21 mouse cellular contexts compared by ENCODE assay signal in the genomic region with DNA sequence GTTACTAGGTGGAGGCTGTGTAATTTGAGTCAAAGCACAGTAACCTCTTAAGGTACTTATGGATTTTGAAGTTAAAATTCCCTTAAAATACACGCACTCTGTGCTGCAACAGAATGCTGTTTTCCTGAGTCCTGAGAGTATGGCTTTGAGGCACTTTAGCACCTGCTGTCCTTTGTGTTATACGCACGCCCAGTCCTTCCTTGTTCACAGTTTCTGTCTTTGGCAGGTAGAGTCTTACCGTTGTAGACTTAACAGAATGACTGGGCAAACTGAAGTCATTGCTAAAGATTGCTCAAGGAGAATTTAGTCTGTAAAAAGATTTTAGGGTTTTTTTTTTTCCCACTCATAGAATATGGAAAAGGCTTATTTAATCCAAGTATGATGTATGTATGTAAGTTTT. TPM values are rescaled to one million over a fixed set of nuclear protein-coding genes. Genes with fewer than 3 reads are reported as not detected.
DNase-seq lines count a peak whose midpoint lies in the region; ATAC-seq and TF ChIP-seq lines count a peak whose summit lies in the region.
"Had no signal": no experiment of that assay in that cellular context is flagged by ENCODE, and none has a peak within 500 bp of the region (broad histone marks: within the 10 kb centered on the region; RNA-seq: fewer than 3 reads in every experiment).

No protein-coding gene starts in this region.

- 70% methylated on average over 4 of the region's 4 CpGs for WGBS in lung, embryonic 14.5 days
- 62% methylated on average over 4 of the region's 4 CpGs for WGBS in liver, embryonic 16.5 days (ENCODE audit: insufficient replicate concordance)
- WGBS in hindbrain, postnatal 0 days: 83% methylated on average over 4 of the region's 4 CpGs

- H3K27ac ChIP-seq in lung, embryonic 14.5 days (ENCODE audit: low read depth): peak overlapping the region; percentile 52; the same call in 1 of the 2 replicates
- H3K27ac ChIP-seq in CH12.LX (ENCODE audit: insufficient read depth, low read depth): no peak overlapping the region
- peak overlapping the region; percentile 75 for H3K27ac ChIP-seq in liver, embryonic 16.5 days (ENCODE audit: low read length)
- H3K27ac ChIP-seq in hindbrain, postnatal 0 days: no peak overlapping the region
- H3K27ac ChIP-seq: embryonic facial prominence, embryonic 15.5 days; hindbrain, embryonic 15.5 days; limb, embryonic 12.5 days; neural tube, embryonic 13.5 days had no signal

- no peak for TF ChIP-seq RAD21 in CH12.LX (IDR thresholded peaks at IDR 0.05; ENCODE audit: low read depth, low read length)

- no peak for TF ChIP-seq CTCF in lung, embryonic 14.5 days (IDR thresholded peaks at IDR 0.05; ENCODE audit: low read depth)
- no peak for TF ChIP-seq CTCF in CH12.LX (conservative IDR thresholded peaks at IDR 0.05 in 1 of 2, IDR thresholded peaks at IDR 0.05 in 1 of 2; ENCODE audit: low read depth in 2 of 2, low read length in 2 of 2)
- no peak for TF ChIP-seq CTCF in hindbrain, postnatal 0 days (IDR thresholded peaks at IDR 0.05; ENCODE audit: low read depth)

- no peaks in the 10 kb centered on the region for H3K9me3 ChIP-seq in lung, embryonic 14.5 days (ENCODE audit: low read depth, low read length)
- no peaks in the 10 kb centered on the region for H3K9me3 ChIP-seq in CH12.LX (replicated peaks; ENCODE audit: low read length)
- no peaks in the 10 kb centered on the region for H3K9me3 ChIP-seq in liver, embryonic 16.5 days (replicated peaks; ENCODE audit: control insufficient read depth, low read length)
- no peaks in the 10 kb centered on the region for H3K9me3 ChIP-seq in hindbrain, postnatal 0 days (ENCODE audit: low read length)
- H3K9me3 ChIP-seq: embryonic facial prominence, embryonic 15.5 days; G1E; hindbrain, embryonic 15.5 days; limb, embryonic 12.5 days; neural tube, embryonic 13.5 days had no signal

- peaks cover 3% of the 10 kb centered on the region for H3K79me2 ChIP-seq in CH12.LX (replicated peaks; ENCODE audit: control insufficient read depth, extremely low read depth, insufficient read depth, poor library complexity, severe bottlenecking)

- dilution Hi-C loops in CH12.LX (cut with MboI; ENCODE audit: extremely low pct_ligation_motif_present, extremely low pct_unique_long_range_greater_than_20kb, low sequenced_read_pairs): no loop called here

- TF ChIP-seq EP300 in CH12.LX (IDR thresholded peaks at IDR 0.05; ENCODE audit: low read length): no peak

- no peak for TF ChIP-seq POLR2A in CH12.LX (IDR thresholded peaks at IDR 0.05; ENCODE audit: low read depth, low read length)

- in situ Hi-C loops in CH12.LX (cut with MboI; ENCODE audit: low pct_ligation_motif_present, low pct_unique_long_range_greater_than_20kb, low sequenced_read_pairs): no loop called here

- ATAC-seq in lung, embryonic 14.5 days (ENCODE audit: insufficient read depth): no peak
- ATAC-seq in liver, embryonic 16.5 days (ENCODE audit: low read depth): no peak
- no peak for ATAC-seq in hindbrain, postnatal 0 days

- no peaks in the 10 kb centered on the region for H3K36me3 ChIP-seq in lung, embryonic 14.5 days (ENCODE audit: insufficient read depth)
- H3K36me3 ChIP-seq in CH12.LX (replicated peaks in 1 of 2; ENCODE audit: control insufficient read depth in 1 of 2, insufficient read depth in 1 of 2, low read length in 1 of 2): peaks cover 0 to 8% of the 10 kb centered on the region in 2 experiments
- H3K36me3 ChIP-seq in liver, embryonic 16.5 days (ENCODE audit: control insufficient read depth, insufficient read depth): no peaks in the 10 kb centered on the region
- no peaks in the 10 kb centered on the region for H3K36me3 ChIP-seq in hindbrain, postnatal 0 days (ENCODE audit: insufficient read depth, low read length)
- H3K36me3 ChIP-seq: hindbrain, embryonic 15.5 days; limb, embryonic 12.5 days; neural tube, embryonic 13.5 days had no signal

- H3K27me3 ChIP-seq in lung, embryonic 14.5 days (ENCODE audit: insufficient read depth, low read length): no peaks in the 10 kb centered on the region
- H3K27me3 ChIP-seq in CH12.LX (replicated peaks): no peaks in the 10 kb centered on the region
- no peaks in the 10 kb centered on the region for H3K27me3 ChIP-seq in liver, embryonic 16.5 days (ENCODE audit: control insufficient read depth, insufficient read depth, low read depth, low read length)
- no peaks in the 10 kb centered on the region for H3K27me3 ChIP-seq in hindbrain, postnatal 0 days (ENCODE audit: insufficient read depth, low read length)
- H3K27me3 ChIP-seq: embryonic facial prominence, embryonic 15.5 days; hindbrain, embryonic 15.5 days; limb, embryonic 12.5 days; neural tube, embryonic 13.5 days had no signal

- DNase-seq in lung, embryonic 14.5 days: no peak
- no peak for DNase-seq in lung, postnatal 10 days
- DNase-seq in A20 (ENCODE audit: low read depth, low spot score): peak; percentile 76
- DNase-seq in CH12.LX (ENCODE audit: extremely low read depth): no peak
- DNase-seq in urinary bladder, postnatal 25 days (ENCODE audit: low spot score): no peak
- DNase-seq in hindbrain, postnatal 0 days (ENCODE audit: low spot score): no peak
- DNase-seq: adrenal gland, postnatal 14 days; cerebellum, adult 11 months; cerebellum, postnatal 25 days; heart, postnatal 4 days; kidney, adult 11 months; midbrain, embryonic 14.5 days; right cerebral cortex, adult 18-20 months; spleen, adult 18-20 months; thymus, adult 2 months had no signal

- no peak overlapping the region for H3K9ac ChIP-seq in lung, embryonic 14.5 days
- no peak overlapping the region for H3K9ac ChIP-seq in CH12.LX (ENCODE audit: insufficient read depth, low read depth)
- peak overlapping the region; percentile 37; the same call in 1 of the 2 replicates for H3K9ac ChIP-seq in liver, embryonic 16.5 days (ENCODE audit: low read depth, low read length)
- no peak overlapping the region for H3K9ac ChIP-seq in hindbrain, postnatal 0 days (replicated peaks; ENCODE audit: low read length)
- H3K9ac ChIP-seq: embryonic facial prominence, embryonic 15.5 days; hindbrain, embryonic 15.5 days; limb, embryonic 12.5 days; neural tube, embryonic 13.5 days had no signal

- no peak overlapping the region for H3K4me2 ChIP-seq in lung, embryonic 14.5 days
- H3K4me2 ChIP-seq in CH12.LX (ENCODE audit: insufficient read depth, low read depth, poor library complexity, severe bottlenecking): peak overlapping the region; percentile 50
- peak overlapping the region; percentile 61 for H3K4me2 ChIP-seq in liver, embryonic 16.5 days (ENCODE audit: low read depth, low read length)
- no peak overlapping the region for H3K4me2 ChIP-seq in hindbrain, postnatal 0 days (ENCODE audit: low read depth, low read length)
- H3K4me2 ChIP-seq: embryonic facial prominence, embryonic 15.5 days; hindbrain, embryonic 15.5 days; limb, embryonic 12.5 days; neural tube, embryonic 13.5 days had no signal

- H3K4me1 ChIP-seq in lung, embryonic 14.5 days (ENCODE audit: insufficient read depth): no peaks in the 10 kb centered on the region
- peaks cover 12 to 46% of the 10 kb centered on the region in 2 experiments for H3K4me1 ChIP-seq in CH12.LX (ENCODE audit: control insufficient read depth in 1 of 2, insufficient read depth in 2 of 2)
- peaks cover 57% of the 10 kb centered on the region for H3K4me1 ChIP-seq in liver, embryonic 16.5 days (ENCODE audit: control insufficient read depth, low read depth, low read length)
- peaks cover 12% of the 10 kb centered on the region for H3K4me1 ChIP-seq in hindbrain, postnatal 0 days (ENCODE audit: insufficient read depth, low read length)

- H3K4me3 ChIP-seq in lung, embryonic 14.5 days (ENCODE audit: low read depth, low read length): no peak overlapping the region
- H3K4me3 ChIP-seq in CH12.LX (replicated peaks in 1 of 3; ENCODE audit: low read depth in 2 of 3, low read length in 2 of 3, poor library complexity in 1 of 3): no peak overlapping the region
- 0 out of 2 replicates have a peak overlapping the region, but pooled peaks have one; percentile 5 for H3K4me3 ChIP-seq in liver, embryonic 16.5 days (ENCODE audit: low read depth, low read length)
- H3K4me3 ChIP-seq in hindbrain, postnatal 0 days (ENCODE audit: low read length): no peak overlapping the region
- H3K4me3 ChIP-seq: embryonic facial prominence, embryonic 15.5 days; hindbrain, embryonic 15.5 days; limb, embryonic 12.5 days; neural tube, embryonic 13.5 days had no signal

TF ChIP-seq in CH12.LX, 34 proteins besides CTCF, POLR2A, EP300 and RAD21:
- no peak for TF ChIP-seq E2F4 (IDR thresholded peaks at IDR 0.05; ENCODE audit: insufficient replicate concordance, low read depth, low read length)
- no peak for TF ChIP-seq KAT2A (IDR thresholded peaks at IDR 0.05; ENCODE audit: insufficient replicate concordance, low read length)
- no peak for TF ChIP-seq SMC3 (IDR thresholded peaks at IDR 0.05; ENCODE audit: low read depth, low read length)
TF ChIP-seq in CH12.LX: peak in this region for 0.

RNA-seq across cellular contexts. Expression of a gene that starts 5.8 kb away (rescaled TPM):
- 17.1 and 18.2 TPM in 2 replicates for polyA plus RNA-seq in lung, embryonic 14.5 days (2014; fragmentation: Nextera tagmentation; extraction: Ambion mirVana)
- total RNA-seq in CH12.LX (2012; rRNA removed) (9.2 and 10.2 TPM in 2 replicates), CH12.LX (2014; rRNA removed) (8.5 and 9.3 TPM in 2 replicates)
- polyA plus RNA-seq in CH12.LX (2012; ENCODE audit: insufficient read length, low read depth): 7.8 and 7.9 TPM in 2 replicates
- 11.6 and 11.8 TPM in 2 replicates for polyA plus RNA-seq in liver, embryonic 16.5 days (2015; fragmentation: Nextera tagmentation; extraction: Ambion mirVana)
- 30.2 and 32.1 TPM in 2 replicates for total RNA-seq in hindbrain, postnatal 0 days (2014; rRNA removed)
- polyA plus RNA-seq in hindbrain, postnatal 0 days (2015; fragmentation: Nextera tagmentation; extraction: Ambion mirVana): 16.2 and 16.3 TPM in 2 replicates

RNA-seq across cellular contexts. Expression of a gene that starts 5.9 kb away (rescaled TPM):
- polyA plus RNA-seq in lung, embryonic 14.5 days (2014; fragmentation: Nextera tagmentation; extraction: Ambion mirVana): 26.6 and 34.6 TPM in 2 replicates
- 13.1 and 16.2 TPM in 2 replicates for total RNA-seq in CH12.LX (2012; rRNA removed)
- total RNA-seq in CH12.LX (2014; rRNA removed): 47.7 and 53.1 TPM in 2 replicates
- polyA plus RNA-seq in CH12.LX (2012; ENCODE audit: insufficient read length, low read depth): 38.5 and 48.3 TPM in 2 replicates
- 7.7 and 10.0 TPM in 2 replicates for polyA plus RNA-seq in liver, embryonic 16.5 days (2015; fragmentation: Nextera tagmentation; extraction: Ambion mirVana)
- 9.2 and 20.2 TPM in 2 replicates for total RNA-seq in hindbrain, postnatal 0 days (2014; rRNA removed)
- polyA plus RNA-seq in hindbrain, postnatal 0 days (2015; fragmentation: Nextera tagmentation; extraction: Ambion mirVana): 30.5 and 35.3 TPM in 2 replicates

RNA-seq across cellular contexts. Expression of a gene that starts 34.1 kb away (rescaled TPM):
- 20.6 and 21.0 TPM in 2 replicates for polyA plus RNA-seq in lung, embryonic 14.5 days (2014; fragmentation: Nextera tagmentation; extraction: Ambion mirVana)
- total RNA-seq in CH12.LX (2012; rRNA removed) (10.5 and 11.4 TPM in 2 replicates), CH12.LX (2014; rRNA removed) (12.5 and 14.5 TPM in 2 replicates)
- 11.6 and 11.8 TPM in 2 replicates for polyA plus RNA-seq in CH12.LX (2012; ENCODE audit: insufficient read length, low read depth)
- polyA plus RNA-seq in liver, embryonic 16.5 days (2015; fragmentation: Nextera tagmentation; extraction: Ambion mirVana): 5.4 and 6.4 TPM in 2 replicates
- total RNA-seq in hindbrain, postnatal 0 days (2014; rRNA removed): 15.4 and 17.9 TPM in 2 replicates
- 23.3 and 26.1 TPM in 2 replicates for polyA plus RNA-seq in hindbrain, postnatal 0 days (2015; fragmentation: Nextera tagmentation; extraction: Ambion mirVana)

Comparison
In these comparisons a context has a peak if more than half of its experiments do, and no peak if none do; other contexts are left out.
1. H3K27ac ChIP-seq: peak in lung, embryonic 14.5 days (single experiment) and liver, embryonic 16.5 days (single experiment); none in CH12.LX (single experiment) and hindbrain, postnatal 0 days (single experiment).
2. H3K4me2 ChIP-seq: peak in CH12.LX (single experiment) and liver, embryonic 16.5 days (single experiment); none in lung, embryonic 14.5 days (single experiment) and hindbrain, postnatal 0 days (single experiment).